Mouse (Mus musculus): ENCODE measurements at regions not wholly inside any gene's neighbourhood (a gene's known extent, or its start where the extent isn't known, plus 50 kb on each side); places are given as distances from the start of the nearest gene placed in this dataset.

GRCm38 (mm10) chr13:118849541-118849940 is 179.9 kb downstream of the Fgf10 start:
- DNase-seq (no peak), ATAC-seq (ENCODE audit: low read depth) (no peak)
- H3K36me3 ChIP-seq = no peaks in the 10 kb centered on the region
- H3K9ac ChIP-seq = no peak overlapping the region
- H3K4me2 ChIP-seq = no peak overlapping the region
- no peaks in the 10 kb centered on the region for H3K4me1 ChIP-seq (replicated peaks)
- no peak overlapping the region for H3K4me3 ChIP-seq (replicated peaks)
- 67% methylated on average over 5 of the region's 5 CpGs for WGBS (ENCODE audit: insufficient replicate concordance)
- H3K27me3 ChIP-seq = no peaks in the 10 kb centered on the region
- H3K9me3 ChIP-seq (replicated peaks) = no peaks in the 10 kb centered on the region
- H3K27ac ChIP-seq = no peak overlapping the region

DNA sequence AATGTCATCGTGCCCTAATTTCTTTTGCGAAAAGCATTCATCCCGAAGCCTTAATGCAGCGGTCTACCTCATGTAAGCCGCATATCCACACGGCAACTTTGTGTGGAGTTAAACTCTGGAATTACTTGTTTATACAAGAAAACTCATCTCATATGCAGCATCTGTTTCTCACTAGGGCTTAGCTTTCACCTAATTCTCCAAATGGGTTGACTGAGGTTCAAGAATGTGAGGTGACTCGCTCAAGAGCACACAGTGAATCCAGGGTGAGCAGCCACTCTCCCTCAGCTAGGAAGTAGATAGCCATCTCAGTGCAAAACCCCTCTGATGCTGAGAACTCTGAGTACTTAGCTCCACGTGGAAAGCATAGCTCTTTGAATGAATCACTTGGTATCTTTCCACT is 181.1 kb downstream of the Fgf10 start:
- ATAC-seq (ENCODE audit: low read depth) = no peak
- H3K4me3 ChIP-seq (replicated peaks) = no peak overlapping the region
- no peaks in the 10 kb centered on the region for H3K36me3 ChIP-seq
- no peak for DNase-seq
- H3K9ac ChIP-seq = no peak overlapping the region
- H3K4me2 ChIP-seq = no peak overlapping the region
- WGBS (ENCODE audit: insufficient replicate concordance) = 67% methylated on average over 8 of the region's 8 CpGs
- no peak overlapping the region for H3K27ac ChIP-seq
- H3K9me3 ChIP-seq (replicated peaks) = no peaks in the 10 kb centered on the region
- no peaks in the 10 kb centered on the region for H3K27me3 ChIP-seq
- no peaks in the 10 kb centered on the region for H3K4me1 ChIP-seq (replicated peaks)

GRCm38 (mm10) chr13:118886339-118886810 is 216.8 kb downstream of the Fgf10 start:
- no peaks in the 10 kb centered on the region for H3K9me3 ChIP-seq (replicated peaks)
- H3K4me3 ChIP-seq (replicated peaks) = no peak overlapping the region
- DNase-seq (no peak), ATAC-seq (ENCODE audit: low read depth) (no peak)
- H3K27me3 ChIP-seq = no peaks in the 10 kb centered on the region
- H3K27ac ChIP-seq = no peak overlapping the region
- no peaks in the 10 kb centered on the region for H3K4me1 ChIP-seq (replicated peaks)
- 73% methylated on average over 9 of the region's 9 CpGs for WGBS (ENCODE audit: insufficient replicate concordance)
- no peak overlapping the region for H3K4me2 ChIP-seq
- H3K36me3 ChIP-seq = no peaks in the 10 kb centered on the region
- H3K9ac ChIP-seq = no peak overlapping the region

DNA sequence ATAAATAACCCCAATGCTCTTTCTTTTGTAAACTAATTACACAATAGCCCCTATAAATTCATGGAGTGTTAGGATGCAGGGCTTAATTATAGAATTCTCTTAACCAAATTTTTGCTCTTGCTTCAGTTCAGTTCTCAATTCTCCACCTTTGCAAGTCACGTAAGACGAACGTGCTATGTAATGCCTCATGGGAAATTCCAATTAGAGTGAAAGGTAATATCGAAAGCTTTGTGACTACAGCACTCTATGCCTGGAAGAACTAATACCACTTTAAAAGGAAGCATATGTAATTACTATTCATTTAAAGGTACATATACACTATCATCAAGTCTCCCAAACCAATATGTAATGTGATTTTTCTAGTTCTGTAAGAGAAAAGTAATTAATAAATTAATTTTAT is 225.5 kb downstream of the Fgf10 start:
- ATAC-seq (ENCODE audit: low read depth) = no peak
- Histone ChIP-seq H3K4me1 (replicated peaks) (no peaks in the 10 kb centered on the region), H3K9me3 (replicated peaks) (no peaks in the 10 kb centered on the region), H3K27ac (no peak overlapping the region), H3K27me3 (no peaks in the 10 kb centered on the region), H3K9ac (no peak overlapping the region), H3K4me3 (replicated peaks) (no peak overlapping the region), H3K36me3 (no peaks in the 10 kb centered on the region), H3K4me2 (no peak overlapping the region)
- no peak for DNase-seq
- 79% methylated on average over 4 of the region's 4 CpGs for WGBS (ENCODE audit: insufficient replicate concordance)

- Histone ChIP-seq H3K27me3 (no peaks in the 10 kb centered on the region), H3K9ac (no peak overlapping the region), H3K4me1 (replicated peaks) (no peaks in the 10 kb centered on the region), H3K36me3 (no peaks in the 10 kb centered on the region), H3K4me3 (replicated peaks) (no peak overlapping the region), H3K4me2 (no peak overlapping the region), H3K27ac (no peak overlapping the region), H3K9me3 (replicated peaks) (no peaks in the 10 kb centered on the region)
- WGBS (ENCODE audit: insufficient replicate concordance) = 73% methylated on average over 2 of the region's 2 CpGs
- DNase-seq = no peak
- ATAC-seq (ENCODE audit: low read depth) = no peak
Observed at GRCm38 (mm10) chr13:118901950-118902349, 232.4 kb downstream of the Fgf10 start.

DNA sequence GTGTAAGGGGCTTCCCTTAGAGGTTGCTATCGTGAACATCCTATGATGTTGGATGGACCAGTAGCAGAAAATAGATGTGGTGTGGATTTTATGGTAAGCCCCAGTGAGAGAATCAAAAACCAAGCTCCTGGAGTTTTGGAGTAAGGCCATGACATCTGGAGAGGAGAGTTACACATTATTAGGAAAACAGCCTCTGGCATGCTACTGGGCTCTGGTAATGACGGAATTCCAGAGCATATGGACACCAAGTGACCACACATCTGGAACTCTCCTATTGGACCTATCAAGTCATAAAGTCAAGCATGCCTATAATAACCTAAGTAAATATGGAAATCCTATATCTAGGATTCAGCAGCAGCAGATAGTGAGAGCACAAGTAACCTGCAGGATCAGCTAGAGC is 240.8 kb downstream of the Fgf10 start:
- Histone ChIP-seq H3K27me3 (no peaks in the 10 kb centered on the region), H3K9ac (no peak overlapping the region), H3K9me3 (replicated peaks) (no peaks in the 10 kb centered on the region), H3K4me3 (replicated peaks) (no peak overlapping the region), H3K36me3 (no peaks in the 10 kb centered on the region), H3K4me2 (no peak overlapping the region), H3K27ac (no peak overlapping the region), H3K4me1 (replicated peaks) (no peaks in the 10 kb centered on the region)
- DNase-seq = no peak
- 82% methylated on average over 2 of the region's 2 CpGs for WGBS (ENCODE audit: insufficient replicate concordance)
- ATAC-seq (ENCODE audit: low read depth) = no peak

- H3K27ac ChIP-seq = no peak overlapping the region
- H3K4me2 ChIP-seq = no peak overlapping the region
- DNase-seq = no peak
- H3K4me3 ChIP-seq (replicated peaks) = no peak overlapping the region
- no peak overlapping the region for H3K9ac ChIP-seq
- WGBS (ENCODE audit: insufficient replicate concordance) = 58% methylated on average over 3 of the region's 3 CpGs
- no peaks in the 10 kb centered on the region for H3K27me3 ChIP-seq
- ATAC-seq (ENCODE audit: low read depth) = no peak
- H3K9me3 ChIP-seq (replicated peaks) = no peaks in the 10 kb centered on the region
- no peaks in the 10 kb centered on the region for H3K36me3 ChIP-seq
- H3K4me1 ChIP-seq (replicated peaks) = no peaks in the 10 kb centered on the region
Observed at GRCm38 (mm10) chr13:118940786-118941185, 271.2 kb downstream of the Fgf10 start.

DNA sequence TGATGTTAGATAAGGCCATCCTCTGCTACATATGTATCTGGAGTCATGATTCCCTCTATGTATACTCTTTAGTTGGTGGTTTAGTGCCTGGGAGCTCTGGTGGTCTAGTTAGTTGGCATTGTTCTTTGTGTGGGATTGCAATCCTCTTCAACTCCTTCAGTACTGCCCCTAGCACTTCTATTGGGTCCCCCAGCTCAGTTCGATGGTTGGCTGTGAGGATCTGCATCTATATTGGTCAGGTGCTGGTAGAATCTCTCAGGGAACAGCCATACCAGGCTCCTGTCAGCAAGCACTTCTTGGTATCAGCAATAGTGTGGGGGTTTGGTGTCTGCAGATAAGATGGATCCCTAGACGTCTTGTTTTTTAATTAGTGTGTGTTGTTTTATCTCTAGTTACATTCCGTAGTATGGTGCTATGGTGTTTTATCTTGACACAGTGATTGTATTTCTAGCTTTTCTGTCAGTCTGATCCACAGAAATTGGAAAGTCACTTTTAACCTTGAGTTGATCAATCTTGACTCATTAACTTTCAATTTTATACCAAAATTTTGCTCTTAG is 296.6 kb downstream of the Fgf10 start:
- H3K4me3 ChIP-seq (replicated peaks) = no peak overlapping the region
- no peaks in the 10 kb centered on the region for H3K4me1 ChIP-seq (replicated peaks)
- no peak overlapping the region for H3K27ac ChIP-seq
- no peak overlapping the region for H3K4me2 ChIP-seq
- H3K9me3 ChIP-seq (replicated peaks) = no peaks in the 10 kb centered on the region
- ATAC-seq (ENCODE audit: low read depth) (no peak), DNase-seq (no peak)
- H3K27me3 ChIP-seq = no peaks in the 10 kb centered on the region
- 17% methylated on average over 3 of the region's 3 CpGs for WGBS (ENCODE audit: insufficient replicate concordance)
- no peak overlapping the region for H3K9ac ChIP-seq
- no peaks in the 10 kb centered on the region for H3K36me3 ChIP-seq

DNA sequence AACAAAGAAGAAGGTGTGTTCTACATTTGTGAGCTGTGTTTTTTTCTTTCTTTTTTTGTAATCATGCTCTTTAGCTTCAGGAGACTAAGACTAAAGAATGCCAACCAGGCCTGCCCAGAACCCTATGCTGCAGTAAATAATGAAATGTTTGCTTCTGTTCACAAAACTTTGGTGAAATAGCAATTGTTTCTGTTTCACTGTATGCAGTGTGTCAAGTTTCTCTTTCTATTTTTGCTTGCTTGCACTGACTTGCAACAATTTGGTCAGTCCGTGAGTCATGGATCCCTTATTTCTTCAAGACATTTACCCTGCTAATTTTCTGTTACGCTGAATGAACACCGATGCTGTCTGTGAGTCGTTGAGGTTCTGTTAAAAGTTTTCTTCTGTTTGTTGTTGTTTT is 298.1 kb downstream of the Fgf10 start:
- 65% methylated on average over 4 of the region's 4 CpGs for WGBS (ENCODE audit: insufficient replicate concordance)
- Histone ChIP-seq H3K4me3 (replicated peaks) (no peak overlapping the region), H3K27me3 (no peaks in the 10 kb centered on the region), H3K4me2 (no peak overlapping the region), H3K4me1 (replicated peaks) (no peaks in the 10 kb centered on the region), H3K9ac (no peak overlapping the region), H3K9me3 (replicated peaks) (no peaks in the 10 kb centered on the region), H3K27ac (no peak overlapping the region), H3K36me3 (no peaks in the 10 kb centered on the region)
- DNase-seq (no peak), ATAC-seq (ENCODE audit: low read depth) (no peak)

DNA sequence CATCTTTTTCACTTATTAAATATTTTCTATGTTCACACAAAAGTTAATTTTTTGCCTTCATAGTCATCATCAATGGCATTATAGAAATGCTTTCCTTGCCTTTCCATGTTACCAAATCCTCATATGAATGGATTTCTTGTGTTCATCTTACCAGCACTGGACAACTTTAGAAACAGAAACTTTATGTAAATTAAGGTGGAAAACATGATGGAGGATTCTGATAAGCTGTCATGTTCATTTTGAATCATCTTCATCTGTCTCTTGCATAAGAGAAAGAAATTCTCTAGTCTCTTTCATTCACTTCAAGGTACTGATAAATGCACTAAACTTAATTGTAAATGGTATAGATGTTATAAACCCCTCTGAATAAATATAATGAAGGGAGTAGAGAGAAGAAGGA is 305.4 kb downstream of the Fgf10 start:
- Histone ChIP-seq H3K4me3 (replicated peaks) (no peak overlapping the region), H3K27ac (no peak overlapping the region), H3K27me3 (no peaks in the 10 kb centered on the region), H3K9me3 (replicated peaks) (no peaks in the 10 kb centered on the region), H3K9ac (no peak overlapping the region), H3K4me2 (no peak overlapping the region), H3K36me3 (no peaks in the 10 kb centered on the region), H3K4me1 (replicated peaks) (no peaks in the 10 kb centered on the region)
- no peak for DNase-seq
- ATAC-seq (ENCODE audit: low read depth) = no peak

GRCm38 (mm10) chr13:118975519-118975918 is 305.9 kb downstream of the Fgf10 start:
- Histone ChIP-seq H3K36me3 (no peaks in the 10 kb centered on the region), H3K27ac (no peak overlapping the region), H3K4me3 (replicated peaks) (no peak overlapping the region), H3K9ac (no peak overlapping the region), H3K4me1 (replicated peaks) (no peaks in the 10 kb centered on the region), H3K4me2 (no peak overlapping the region), H3K9me3 (replicated peaks) (no peaks in the 10 kb centered on the region), H3K27me3 (no peaks in the 10 kb centered on the region)
- WGBS (ENCODE audit: insufficient replicate concordance) = 79% methylated on average over 1 of the region's 1 CpGs
- DNase-seq (no peak), ATAC-seq (ENCODE audit: low read depth) (no peak)

GRCm38 (mm10) chr13:118979505-118979904 is 309.9 kb downstream of the Fgf10 start:
- no peak overlapping the region for H3K27ac ChIP-seq
- no peak overlapping the region for H3K9ac ChIP-seq
- no peak overlapping the region for H3K4me3 ChIP-seq (replicated peaks)
- H3K36me3 ChIP-seq = no peaks in the 10 kb centered on the region
- H3K9me3 ChIP-seq (replicated peaks) = no peaks in the 10 kb centered on the region
- no peak for ATAC-seq (ENCODE audit: low read depth)
- WGBS (ENCODE audit: insufficient replicate concordance) = 64% methylated on average over 5 of the region's 5 CpGs
- H3K4me2 ChIP-seq = no peak overlapping the region
- H3K4me1 ChIP-seq (replicated peaks) = no peaks in the 10 kb centered on the region
- H3K27me3 ChIP-seq = no peaks in the 10 kb centered on the region
- no peak for DNase-seq
